Mouse (Mus musculus) lung, adult 2 months (tissue): ENCODE measurements around the gene Gpm6b. TPM values are rescaled to one million over a fixed set of nuclear protein-coding genes. Genes with fewer than 3 reads are reported as not detected.

Experiments used
- DNase-seq: peaks from one replicate; pipeline ENCODE4 v3.0.0; 2022
- H3K4me1 ChIP-seq: fragments of 200-500 bp; 2 replicates; pipeline ENCODE4 v1.6.1; 2011; ENCODE audit warnings: low read length; ENCODE audit not compliant: control insufficient read depth, insufficient read depth
- H3K4me3 ChIP-seq: fragments of 200-500 bp; replicated peaks from 2 replicates; pipeline ENCODE3; 2011; ENCODE audit warnings: low read depth, mild to moderate bottlenecking, control low read depth, low read length; ENCODE audit errors: extremely low read depth
- CTCF ChIP-seq: fragments of 200-500 bp; IDR thresholded peaks from 2 replicates; pipeline ENCODE4 v1.5.1; 2011; ENCODE audit warnings: mild to moderate bottlenecking, low read length, control low read depth; ENCODE audit not compliant: insufficient read depth
- POLR2A ChIP-seq: fragments of 200-500 bp; IDR thresholded peaks from 2 replicates; pipeline ENCODE4 v1.6.1; 2011; ENCODE audit warnings: low read depth, mild to moderate bottlenecking, control low read depth, low read length, borderline replicate concordance; ENCODE audit errors: extremely low read depth
- WGBS: fragments of 180-500 bp; shearing (Covaris S2); methylation state at CpG from one replicate; pipeline ENCODE4 v1.1.7; 2018; 5-methylcytosine and 5-hydroxymethylcytosine counted together
- polyA plus RNA-seq: library from polyadenylated mRNA; depleted of rRNA; stranded (reverse); fragments of >200 nt; gene quantifications from 2 replicates; pipeline ENCODE4 v1.2.3, GENCODE M21; 2012

Gene Gpm6b
- polyA plus RNA-seq, 1 experiment, result 20.2 TPM

DNA sequence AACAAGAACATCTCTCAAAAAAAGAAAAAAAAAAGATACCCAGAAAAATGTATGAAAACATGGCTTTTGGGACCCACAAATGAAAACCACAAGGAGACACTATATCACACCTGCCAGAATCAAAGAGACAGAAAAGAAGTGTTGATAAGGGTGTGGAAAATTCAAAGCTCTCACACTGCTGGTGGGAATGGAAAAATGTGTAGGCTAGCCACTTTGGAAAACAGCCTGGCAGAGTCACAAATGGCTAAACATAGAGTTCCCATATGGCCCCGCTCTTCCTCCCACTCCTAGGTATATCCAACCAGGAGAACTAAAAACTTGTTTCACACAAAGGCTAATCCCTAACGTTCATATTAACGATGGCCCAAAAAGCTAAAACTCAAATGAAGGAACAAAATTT, 84.5 kb downstream of the Gpm6b start:
- Histone ChIP-seq H3K4me1 (no peaks in the 10 kb centered on the region), H3K4me3 (no peak overlapping the region)
- DNase-seq, result no peak
- TF ChIP-seq POLR2A, result no peak
- no peak for TF ChIP-seq CTCF
- WGBS, result 86% methylated on average over 3 of the region's 3 CpGs

DNA sequence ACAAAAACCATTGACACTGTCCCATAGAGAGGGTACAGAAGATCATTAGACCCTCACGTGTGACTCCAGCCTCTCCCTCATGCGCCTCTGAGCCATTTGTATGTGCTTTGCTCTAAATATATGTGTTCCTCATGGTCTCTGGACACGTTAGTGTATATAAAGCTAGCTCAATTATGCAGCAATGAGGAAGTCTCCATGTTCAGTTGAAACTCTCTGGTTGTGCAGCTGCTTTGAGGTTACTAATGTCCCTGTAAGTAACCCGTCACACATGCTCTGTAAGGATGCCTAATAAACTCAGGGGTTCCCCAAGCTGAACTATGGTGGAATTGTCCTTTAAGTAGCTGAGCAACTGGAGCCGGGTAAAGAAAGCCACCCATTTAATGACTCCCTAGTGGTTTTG, 88.9 kb downstream of the Gpm6b start:
- TF ChIP-seq POLR2A, result no peak
- TF ChIP-seq CTCF, result no peak
- WGBS, result 72% methylated on average over 5 of the region's 5 CpGs
- DNase-seq, result no peak
- H3K4me1 ChIP-seq, result no peaks in the 10 kb centered on the region
- no peak overlapping the region for H3K4me3 ChIP-seq

DNA sequence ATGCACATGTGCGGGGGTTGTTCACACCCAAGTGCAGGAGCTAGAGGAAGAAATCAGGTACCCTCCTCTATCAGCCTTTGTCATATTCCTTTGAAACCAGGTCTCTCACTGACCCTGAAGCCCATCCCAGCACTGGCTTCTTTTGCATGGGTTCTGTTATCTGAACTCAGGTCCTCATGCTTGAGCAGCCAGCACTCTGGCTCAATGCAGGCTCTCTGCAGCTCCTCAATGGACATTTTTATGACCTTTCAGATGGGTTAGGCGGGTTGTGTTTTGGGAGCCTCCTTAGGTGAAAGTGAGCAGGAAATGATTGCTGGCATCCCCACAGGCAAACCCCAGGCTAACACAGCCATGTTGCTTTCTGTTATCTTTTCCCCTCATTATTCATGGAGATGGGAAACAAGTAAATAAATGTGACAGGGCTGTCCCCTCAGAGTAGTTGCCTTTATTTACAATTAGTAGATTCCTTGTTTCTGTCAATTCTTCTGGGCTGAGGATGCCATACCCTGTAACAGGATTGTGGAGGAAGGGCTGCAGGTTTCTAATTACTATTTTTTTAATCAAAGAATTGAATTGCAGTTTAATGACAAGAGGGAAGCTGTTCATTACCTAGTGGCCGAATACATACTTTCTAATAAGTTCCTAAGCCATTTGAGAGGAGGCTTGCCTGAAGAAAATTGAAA, 89.6 kb downstream of the Gpm6b start:
- TF ChIP-seq CTCF (no peak), POLR2A (no peak)
- DNase-seq, result no peak

DNA sequence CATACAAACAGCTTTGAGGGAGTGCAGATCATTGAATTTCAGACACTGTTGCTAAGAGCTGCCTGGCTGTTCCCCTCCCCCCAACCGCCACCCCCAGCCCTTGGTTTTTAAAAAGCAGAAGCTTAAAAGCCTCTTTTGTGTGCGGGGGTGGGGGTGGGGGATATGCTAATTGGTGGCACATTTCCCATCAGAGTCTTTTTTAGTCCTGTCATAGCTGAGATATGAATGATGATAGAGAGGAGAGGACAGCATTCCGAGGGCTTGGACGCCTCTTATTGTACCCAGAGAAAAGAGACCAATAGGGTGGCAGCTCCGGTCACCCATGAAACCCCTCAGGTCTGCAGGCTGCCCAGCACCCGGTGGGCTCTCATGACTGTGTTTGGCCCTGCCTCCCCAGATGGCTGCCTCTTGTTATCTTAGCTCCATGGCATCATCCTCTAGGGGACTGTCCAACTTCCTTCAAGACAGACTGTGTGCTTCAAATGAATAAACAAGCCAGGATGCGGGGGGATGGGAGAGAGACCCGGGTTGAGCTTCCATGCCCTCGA, 90.3 kb downstream of the Gpm6b start:
- no peak overlapping the region for H3K4me3 ChIP-seq
- WGBS, result 43% methylated on average over 9 of the region's 9 CpGs
- no peak for DNase-seq
- H3K4me1 ChIP-seq, result no peaks in the 10 kb centered on the region
- no peak for TF ChIP-seq CTCF
- no peak for TF ChIP-seq POLR2A

More for the DNA sequence above, 89.6 kb downstream of the Gpm6b start:
- Histone ChIP-seq H3K4me3 (no peak overlapping the region), H3K4me1 (no peaks in the 10 kb centered on the region)
- WGBS, result 59% methylated on average over 3 of the region's 3 CpGs

DNA sequence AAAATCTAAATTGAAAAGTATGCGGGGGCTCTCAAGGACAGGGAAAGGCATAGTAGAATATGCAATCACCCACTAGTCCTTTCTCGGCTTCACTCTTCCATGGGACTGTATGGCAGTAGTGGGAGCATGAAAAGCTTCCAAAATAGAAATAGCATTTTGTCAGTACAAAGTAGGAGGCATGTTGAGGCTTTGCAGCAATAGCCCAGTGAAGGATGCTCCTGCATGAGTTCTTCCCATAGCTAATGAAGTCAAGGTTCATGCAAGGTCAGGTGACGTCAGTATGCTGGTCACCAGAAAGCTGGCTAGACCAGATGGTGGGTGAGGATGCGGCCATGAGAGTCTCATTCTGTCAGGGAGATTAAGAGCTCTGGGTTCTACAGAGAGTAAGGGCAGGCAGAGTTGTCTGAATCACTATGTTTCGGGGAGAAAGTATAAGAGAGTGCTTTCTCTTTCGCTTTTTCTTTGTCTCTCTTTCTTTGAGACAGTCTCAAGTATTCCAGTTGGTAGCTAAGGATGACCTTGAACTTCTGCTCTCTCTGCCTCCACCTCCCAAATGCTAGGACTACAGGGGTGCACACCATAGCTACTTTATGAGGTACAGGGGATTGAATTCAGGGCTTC, 95.9 kb downstream of the Gpm6b start:
- TF ChIP-seq POLR2A (no peak), CTCF (no peak)
- no peaks in the 10 kb centered on the region for H3K4me1 ChIP-seq
- no peak for DNase-seq
- WGBS, result 83% methylated on average over 6 of the region's 6 CpGs
- H3K4me3 ChIP-seq, result no peak overlapping the region

DNA sequence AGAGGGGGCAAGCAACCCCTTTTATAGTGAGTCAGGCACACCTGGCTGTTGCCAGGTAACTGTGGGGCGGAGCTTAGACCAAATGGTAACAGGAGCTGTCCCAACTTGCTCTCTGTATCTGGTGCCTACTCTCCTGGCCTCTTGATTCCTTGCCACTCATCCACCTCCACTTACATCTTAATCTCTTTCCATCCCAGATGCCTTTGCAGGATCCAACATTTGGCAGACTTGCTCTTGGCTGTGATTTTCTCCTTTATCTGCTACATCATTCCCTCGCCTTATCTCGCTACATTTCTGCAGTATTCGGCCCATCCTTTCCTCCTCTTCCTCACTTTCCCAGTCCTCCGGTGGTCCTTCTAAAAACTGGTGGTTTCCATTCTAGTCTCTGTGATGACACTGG, 99.6 kb downstream of the Gpm6b start:
- no peak for TF ChIP-seq POLR2A
- no peak for TF ChIP-seq CTCF
- no peak for DNase-seq
- H3K4me3 ChIP-seq, result no peak overlapping the region
- 85% methylated on average over 5 of the region's 5 CpGs for WGBS
- H3K4me1 ChIP-seq, result no peaks in the 10 kb centered on the region

DNA sequence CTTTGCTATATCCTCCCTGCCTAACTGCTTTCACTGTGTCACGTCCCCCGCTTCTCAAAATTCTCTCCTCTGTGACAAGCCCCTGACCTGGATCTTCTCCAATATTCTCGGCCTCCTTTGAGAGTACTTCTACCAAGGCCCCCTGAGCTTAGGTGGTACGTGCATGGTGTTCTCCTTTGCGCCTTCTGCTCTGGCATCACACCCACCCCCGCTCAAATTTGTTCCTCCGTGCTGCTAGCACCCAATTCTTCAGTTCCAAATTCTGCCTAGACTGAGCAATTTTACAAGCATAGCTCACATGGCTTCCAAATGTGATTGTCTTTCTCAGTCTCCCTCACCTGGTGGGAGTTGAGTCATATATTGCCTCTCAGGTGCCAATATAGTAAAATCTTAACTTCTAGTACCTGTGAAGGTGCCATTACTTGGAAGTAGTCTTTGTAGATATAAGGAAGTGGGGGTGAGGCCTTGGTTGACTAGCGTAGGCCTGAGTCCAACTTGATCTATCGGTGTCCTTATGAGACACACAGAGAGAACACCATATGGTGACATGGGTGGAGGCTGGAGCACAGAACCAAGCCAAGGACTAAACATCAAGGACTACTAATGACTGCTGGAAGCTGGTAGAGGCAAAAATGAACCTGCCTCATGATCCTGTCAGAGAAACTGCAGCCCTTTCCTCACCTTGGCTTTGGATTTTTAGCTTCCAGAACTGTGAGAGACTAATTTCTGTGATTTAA, 100.2 kb downstream of the Gpm6b start:
- H3K4me3 ChIP-seq, result no peak overlapping the region
- no peak for DNase-seq
- no peak for TF ChIP-seq CTCF
- TF ChIP-seq POLR2A, result no peak
- H3K4me1 ChIP-seq, result no peaks in the 10 kb centered on the region
- WGBS, result 91% methylated on average over 9 of the region's 9 CpGs

DNA sequence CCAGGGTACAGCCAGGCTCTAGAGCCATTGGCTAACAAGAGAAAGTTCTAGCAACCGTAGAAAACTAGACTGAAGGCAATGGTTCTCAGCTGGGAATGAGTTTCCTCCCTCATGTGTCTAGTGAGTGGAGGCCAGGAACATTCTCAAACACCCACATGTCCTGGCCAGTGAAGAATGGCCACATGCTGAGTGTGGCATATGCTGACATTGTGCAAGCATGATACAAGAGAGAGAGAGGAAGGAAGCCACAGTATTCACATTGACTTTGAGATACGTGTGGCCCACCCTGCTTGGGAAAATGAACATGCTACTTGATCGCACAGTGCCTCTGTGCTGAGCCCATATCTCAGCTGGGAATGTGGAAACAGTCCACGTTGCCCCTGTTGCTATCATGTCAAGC, 101.2 kb downstream of the Gpm6b start:
- 75% methylated on average over 4 of the region's 4 CpGs for WGBS
- Histone ChIP-seq H3K4me1 (no peaks in the 10 kb centered on the region), H3K4me3 (no peak overlapping the region)
- no peak for DNase-seq
- no peak for TF ChIP-seq CTCF
- TF ChIP-seq POLR2A, result no peak

DNA sequence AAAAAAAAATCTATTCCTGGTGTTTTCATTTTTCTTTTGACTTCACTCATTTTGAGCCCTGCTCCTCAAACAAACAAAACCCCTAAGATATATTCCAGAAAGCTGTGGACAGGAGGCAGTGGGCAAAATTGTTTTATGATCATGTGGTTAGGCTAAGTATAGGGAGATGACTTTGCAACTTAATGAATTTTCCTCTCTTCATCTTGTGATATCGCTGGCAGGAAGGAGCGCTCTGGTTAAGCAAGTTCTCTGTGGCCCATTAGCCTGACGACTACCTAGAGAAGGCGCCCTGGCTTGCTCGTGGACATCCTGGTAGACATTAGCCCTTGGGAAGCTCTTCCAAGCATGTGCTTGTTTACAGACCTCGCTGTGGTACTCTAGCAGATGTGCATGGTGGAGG, 103.1 kb downstream of the Gpm6b start:
- H3K4me3 ChIP-seq, result no peak overlapping the region
- WGBS, result 81% methylated on average over 6 of the region's 6 CpGs
- H3K4me1 ChIP-seq, result no peaks in the 10 kb centered on the region
- no peak for DNase-seq
- TF ChIP-seq POLR2A (no peak), CTCF (no peak)
